Mouse (Mus musculus): ENCODE measurements around the gene Nipal3.

DNA sequence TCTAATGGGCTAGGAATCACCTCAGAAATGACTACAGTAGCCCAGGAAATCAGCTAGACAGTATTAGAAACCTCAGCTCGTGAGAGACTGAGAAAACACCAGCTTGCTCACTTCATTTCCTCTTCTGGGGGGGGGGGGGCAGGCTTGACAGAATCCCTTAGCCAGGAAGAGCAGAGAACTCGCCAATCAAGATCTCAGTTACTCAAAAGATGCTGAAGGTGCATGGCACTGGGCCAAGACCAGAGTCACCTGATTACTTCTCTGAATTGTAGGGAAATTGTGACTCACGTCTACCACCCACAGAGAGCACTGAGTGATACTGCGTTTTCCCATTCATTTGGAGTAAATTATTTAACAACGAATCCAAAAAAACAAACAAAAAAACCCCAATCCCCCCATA lies 88.7 kb downstream of the Nipal3 start:
- no peak for TF ChIP-seq EP300 (IDR thresholded peaks at IDR 0.05; ENCODE audit: insufficient read depth, low read depth, low read length)
- no peak for TF ChIP-seq CTCF (IDR thresholded peaks at IDR 0.05)

All from heart, adult 2 months (tissue).